Mouse (Mus musculus) erythroblast, embryonic 14.5 days (primary cell): ENCODE results near the gene Glt8d2.

Experiments used
- GATA1 ChIP-seq: IDR thresholded peaks from 2 replicates; pipeline ENCODE4 v1.6.1; 2012; ENCODE audit warnings: low read length, inconsistent platforms, mixed read lengths
- TAL1 ChIP-seq: IDR thresholded peaks from 3 replicates; pipeline ENCODE4 v1.6.1; 2012; ENCODE audit warnings: low read length, inconsistent platforms, mixed read lengths

GRCm38 (mm10) chr10:82661820-82662219 is 28.6 kb downstream of the Glt8d2 start:
- TF ChIP-seq GATA1 = no peak
- TF ChIP-seq TAL1 = no peak
